Mouse (Mus musculus) B cell, adult (primary cell): Measurements from ENCODE around the gene Emc4. TPM values are rescaled to one million over a fixed set of nuclear protein-coding genes. Genes with fewer than 3 reads are reported as not detected.

Source experiments
- total RNA-seq: library from RNA; stranded (reverse); gene quantifications from 4 replicates; pipeline ENCODE4 v1.2.4, GENCODE M21; 2023; ENCODE audit not compliant: inconsistent age

The Emc4 gene
- 27.2 to 28.8 TPM (median 28.1 TPM) in 4 replicates for total RNA-seq

DNA sequence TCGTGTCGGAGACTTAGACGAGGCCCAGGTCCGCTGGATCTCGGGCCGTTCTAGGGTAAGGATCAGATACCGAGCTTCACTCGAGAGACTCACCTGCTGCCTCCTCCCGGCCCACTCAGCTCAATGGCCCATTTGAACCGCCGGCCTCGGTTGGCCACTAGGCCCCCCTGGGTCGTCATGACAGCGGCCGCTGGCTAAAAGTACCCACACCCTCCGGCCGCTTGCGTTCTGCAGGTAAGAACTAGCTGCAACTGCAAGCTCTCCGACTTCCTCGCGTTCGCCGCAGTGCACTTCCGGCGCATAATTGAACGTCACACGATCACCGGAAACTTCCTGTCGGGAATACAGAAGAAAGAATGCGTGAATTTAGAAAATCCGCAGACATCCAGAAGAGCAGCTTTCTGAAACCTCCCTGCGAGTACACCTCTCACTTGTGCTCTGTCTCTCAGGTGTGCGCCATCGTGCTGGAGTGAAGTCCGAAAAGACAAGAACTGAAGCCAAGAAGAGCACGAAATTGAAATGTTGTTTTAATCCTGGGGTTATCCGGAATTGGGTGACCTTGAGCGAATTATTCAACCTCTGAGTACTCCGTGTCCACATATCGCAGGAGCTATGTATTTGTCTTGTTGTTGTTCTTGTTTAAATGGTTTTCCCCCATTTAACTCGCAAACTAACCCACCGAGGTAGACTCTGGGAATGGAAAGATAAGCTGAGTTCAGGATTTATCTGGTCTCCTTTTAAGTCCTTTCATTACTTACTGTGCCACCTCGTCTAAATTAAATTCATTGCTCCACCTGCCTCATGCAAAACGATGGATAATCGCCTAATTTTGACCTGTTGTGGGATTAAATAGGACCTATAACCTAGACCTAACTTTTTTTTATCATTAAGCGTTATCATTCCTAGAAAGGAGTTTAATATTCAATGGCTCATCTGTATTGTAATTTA, at the start of gene Emc4:
TSS of gene Emc4 (minus strand) at position 302 of the 948 bp plus-strand sequence.

DNA sequence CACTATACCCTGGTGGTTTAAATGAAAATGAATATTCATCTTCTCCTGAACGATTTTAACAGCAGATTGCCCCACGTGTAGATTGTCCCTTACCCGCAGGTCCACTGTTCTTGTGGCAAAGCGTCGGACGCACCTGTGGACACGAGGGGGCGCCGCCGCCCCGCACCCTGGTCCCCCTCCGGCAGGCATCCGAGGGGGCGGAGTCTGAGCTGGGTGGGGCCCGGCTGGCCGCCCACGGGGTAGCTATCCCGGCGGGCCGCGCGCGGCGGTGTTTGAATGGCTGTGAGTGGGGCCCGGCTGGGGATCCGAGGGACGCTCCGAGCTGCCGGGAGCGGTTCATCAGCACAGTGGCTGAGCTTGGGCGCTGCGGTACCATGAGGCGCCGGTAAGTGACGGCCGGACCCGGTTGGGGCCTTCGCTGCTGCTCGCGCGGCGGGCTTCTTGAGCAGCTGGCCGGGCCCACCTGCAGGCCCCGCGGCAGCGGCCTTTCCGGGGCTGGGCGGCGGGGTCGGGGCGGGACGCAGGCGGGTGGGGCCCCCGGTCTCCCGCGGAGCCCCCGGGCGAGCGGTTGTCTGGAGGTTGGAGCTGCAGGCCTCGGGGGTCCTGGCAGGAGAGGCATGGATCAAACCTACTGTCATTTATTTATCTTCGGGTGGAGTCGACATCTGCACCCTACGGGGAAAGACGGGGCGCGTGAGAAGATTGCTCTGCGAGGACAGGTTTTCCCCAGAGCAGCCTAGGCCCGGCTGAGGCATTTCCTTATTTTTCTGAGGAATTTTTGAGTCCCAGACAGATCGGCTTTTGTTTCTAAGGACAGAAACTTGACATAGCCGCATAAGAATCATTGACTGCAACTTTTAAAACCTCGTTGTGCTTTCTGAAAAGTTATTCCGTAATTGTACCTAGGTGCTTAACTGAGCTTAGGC, 11.4 kb upstream of the Emc4 start, which contains the start of gene Katnbl1:
TSS of gene Katnbl1 (plus strand) at position 239 of the 926 bp plus-strand sequence.

Other genes with a start within 250 kb of the Emc4 start
- gene Olfr1316, start 233.1 kb downstream of the Emc4 start, total RNA-seq = not detected in 4 replicates
- not detected in 4 replicates for gene Olfr1317, start 227.7 kb downstream of the Emc4 start, total RNA-seq
- gene Olfr1318, start 213.8 kb downstream of the Emc4 start, total RNA-seq = not detected in 4 replicates
- gene Lpcat4, start 128.6 kb downstream of the Emc4 start, total RNA-seq = 7.0 to 10.3 TPM (median 9.0 TPM) in 4 replicates
- not detected in 4 replicates for gene Nutm1, start 108.7 kb downstream of the Emc4 start, total RNA-seq
- 61.1 to 71.6 TPM (median 67.0 TPM) in 4 replicates for gene Nop10, start 106.1 kb downstream of the Emc4 start, total RNA-seq
- 308 to 321 TPM (median 314 TPM) in 4 replicates for gene Slc12a6, start 102.2 kb downstream of the Emc4 start, total RNA-seq
- 0.27 to 0.70 TPM (median 0.30 TPM) in 3 of 4 replicates, not detected in the other for gene Gm21985, start 101.7 kb downstream of the Emc4 start, total RNA-seq
- gene Katnbl1, start 11.2 kb upstream of the Emc4 start, total RNA-seq = 9.0 to 10.6 TPM (median 10.2 TPM) in 4 replicates
- 9.9 to 11.4 TPM (median 10.7 TPM) in 4 replicates for gene Emc7, start 87.0 kb upstream of the Emc4 start, total RNA-seq
- gene Chrm5, start 112.7 kb upstream of the Emc4 start, total RNA-seq = not detected in 4 replicates
- gene Aven, start 124.9 kb upstream of the Emc4 start, total RNA-seq = 10.6 to 19.8 TPM (median 16.1 TPM) in 4 replicates